Mouse (Mus musculus): Measurements from ENCODE around the gene Ptprn. TPM values are rescaled to one million over a fixed set of nuclear protein-coding genes. Genes with fewer than 3 reads are reported as not detected.
A peak's percentile ranks its signal among the peaks of the same experiment; 100 is the strongest.

The Ptprn gene
- 3.2 and 3.6 TPM in 2 replicates for polyA plus RNA-seq (2015; fragmentation: Nextera tagmentation; extraction: Ambion mirVana)

DNA sequence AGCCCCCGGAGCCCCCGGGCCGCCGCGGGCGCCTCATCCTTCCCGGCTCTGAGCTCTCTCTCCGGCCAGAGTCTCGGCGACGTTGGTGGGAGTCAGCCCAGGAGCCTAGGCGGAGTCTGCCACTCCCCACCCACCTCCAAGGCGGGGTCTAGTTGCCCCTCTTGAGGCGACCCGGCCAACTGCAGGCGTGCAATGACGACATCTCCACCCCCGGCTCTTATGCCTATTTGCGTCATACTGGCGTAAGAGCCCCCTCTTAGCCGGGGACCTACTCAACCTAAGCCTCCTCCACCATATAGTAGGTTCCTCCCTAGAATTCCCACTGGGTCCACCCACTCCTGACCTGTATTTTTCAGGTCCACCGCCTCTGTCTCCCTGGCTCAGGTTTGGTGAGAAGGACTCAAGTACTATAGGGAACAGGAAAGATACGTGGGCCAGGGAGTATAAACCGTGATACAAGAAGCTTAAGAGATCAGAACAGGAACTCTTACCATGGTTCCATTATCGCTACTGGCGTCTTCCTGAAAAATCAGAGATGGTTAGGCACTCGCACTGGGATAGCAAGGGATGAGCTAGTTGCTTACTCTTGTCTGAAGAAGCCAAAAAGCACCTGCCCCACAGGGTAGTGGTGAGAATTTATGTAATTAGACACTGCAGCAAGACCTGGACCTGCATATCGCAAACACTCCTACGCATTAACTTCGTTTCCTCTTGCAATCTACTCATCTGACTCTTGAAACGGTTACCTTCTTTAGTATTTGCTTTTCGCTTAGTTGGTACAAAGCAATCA is at the start of gene Ptprn:
Gene Ptprn, minus strand, starts transcription at position 412 of the 790 bp plus-strand sequence.
- H3K9me3 ChIP-seq = no peaks in the 10 kb centered on the region
- no peak within 1 kb of the TSS for H3K9ac ChIP-seq
- H3K4me1 ChIP-seq (replicated peaks) = no peaks in the 10 kb centered on the region; the same call in 1 of the 2 replicates
- no peak within 1 kb of the TSS for H3K27ac ChIP-seq
- WGBS = 12% methylated on average over 32 of the region's 32 CpGs
- peaks cover 31% of the 10 kb centered on the region for H3K27me3 ChIP-seq (replicated peaks)
- no peaks in the 10 kb centered on the region for H3K36me3 ChIP-seq
- peak within 1 kb of the TSS; percentile 33; the same call in 1 of the 2 replicates for H3K4me2 ChIP-seq (replicated peaks)
- ATAC-seq = no peak
- H3K4me3 ChIP-seq (replicated peaks) = peak within 1 kb of the TSS; percentile 22

DNA sequence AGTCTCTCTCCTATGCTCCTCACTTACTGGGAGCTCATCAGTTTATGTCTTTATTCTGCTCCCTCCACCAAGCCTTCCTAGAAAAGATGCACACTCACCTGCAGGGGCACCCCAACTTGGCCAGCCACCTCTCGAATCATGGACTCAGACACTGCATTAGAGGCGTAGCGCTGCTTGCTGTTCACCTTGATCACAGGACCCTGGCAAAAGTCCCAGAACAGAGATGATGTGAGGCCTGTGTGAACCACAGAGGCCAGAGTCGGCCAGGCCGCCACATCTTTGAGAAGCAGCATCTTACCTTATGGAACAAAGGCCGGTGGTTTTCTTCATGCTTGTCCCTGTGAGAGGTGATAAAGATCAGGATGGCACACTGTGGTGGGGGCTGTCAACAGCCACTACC is 47.4 kb upstream of the Ptprn start:
- no peak overlapping the region for H3K4me3 ChIP-seq (replicated peaks)
- no peak for ATAC-seq
- peaks cover 46% of the 10 kb centered on the region for H3K36me3 ChIP-seq
- H3K9me3 ChIP-seq = no peaks in the 10 kb centered on the region
- H3K9ac ChIP-seq = no peak overlapping the region
- no peaks in the 10 kb centered on the region for H3K27me3 ChIP-seq (replicated peaks)
- no peak overlapping the region for H3K4me2 ChIP-seq (replicated peaks)
- 94% methylated on average over 6 of the region's 6 CpGs for WGBS
- peaks cover 8% of the 10 kb centered on the region; the same call in 1 of the 2 replicates for H3K4me1 ChIP-seq (replicated peaks)
- H3K27ac ChIP-seq = no peak overlapping the region

DNA sequence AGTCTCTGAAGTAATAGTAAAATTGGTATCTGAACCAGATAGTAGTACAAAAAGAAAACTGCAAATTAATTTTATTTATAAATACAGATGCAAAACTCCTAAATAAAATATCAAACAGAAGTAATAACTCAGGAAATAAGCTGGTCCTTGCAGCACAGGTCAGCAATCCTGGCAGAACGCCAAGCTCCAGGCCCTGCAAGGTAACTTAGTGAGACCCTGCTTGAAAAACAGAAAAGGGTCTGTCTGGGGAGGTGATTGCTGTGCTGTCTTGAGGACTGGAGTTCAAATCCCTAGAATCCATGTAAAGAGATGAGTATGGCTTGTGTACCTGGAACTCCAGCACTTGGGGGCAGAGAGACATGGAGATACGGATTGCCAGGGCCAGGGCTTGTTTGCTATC is 40.4 kb upstream of the Ptprn start:
- Histone ChIP-seq H3K4me3 (replicated peaks) (no peak overlapping the region), H3K9me3 (no peaks in the 10 kb centered on the region), H3K9ac (no peak overlapping the region), H3K27ac (no peak overlapping the region), H3K27me3 (replicated peaks) (no peaks in the 10 kb centered on the region), H3K4me2 (replicated peaks) (no peak overlapping the region), H3K4me1 (replicated peaks) (no peaks in the 10 kb centered on the region), H3K36me3 (peaks cover 11% of the 10 kb centered on the region)
- no peak for ATAC-seq
- WGBS = 73% methylated on average over 2 of the region's 2 CpGs

DNA sequence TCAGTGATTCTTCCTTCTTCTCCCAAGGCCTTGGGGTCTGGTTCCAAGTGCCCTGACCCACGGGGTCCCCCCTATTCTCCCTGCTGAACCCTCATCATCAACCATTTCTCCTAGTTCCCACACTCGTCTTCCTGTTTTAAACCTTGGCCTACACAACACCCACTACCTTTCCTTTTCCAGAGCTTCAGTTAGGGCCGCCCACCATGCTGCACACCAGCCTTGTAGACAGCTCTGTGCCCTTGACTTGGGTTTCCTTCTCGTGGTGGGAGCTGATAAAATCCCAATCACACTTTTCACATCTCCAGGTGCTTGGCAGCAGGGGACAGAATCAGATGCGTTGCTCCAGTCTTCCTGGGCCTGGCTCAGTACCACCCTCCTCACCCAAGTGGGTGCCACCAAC is 30.0 kb upstream of the Ptprn start:
- Histone ChIP-seq H3K4me3 (replicated peaks) (no peak overlapping the region), H3K4me1 (replicated peaks) (0 out of 2 replicates have a peak, but pooled peaks cover 7% of the 10 kb centered on the region), H3K4me2 (replicated peaks) (no peak overlapping the region), H3K27me3 (replicated peaks) (no peaks in the 10 kb centered on the region), H3K36me3 (no peaks in the 10 kb centered on the region), H3K9me3 (no peaks in the 10 kb centered on the region), H3K9ac (no peak overlapping the region), H3K27ac (no peak overlapping the region)
- 86% methylated on average over 5 of the region's 5 CpGs for WGBS
- no peak for ATAC-seq

DNA sequence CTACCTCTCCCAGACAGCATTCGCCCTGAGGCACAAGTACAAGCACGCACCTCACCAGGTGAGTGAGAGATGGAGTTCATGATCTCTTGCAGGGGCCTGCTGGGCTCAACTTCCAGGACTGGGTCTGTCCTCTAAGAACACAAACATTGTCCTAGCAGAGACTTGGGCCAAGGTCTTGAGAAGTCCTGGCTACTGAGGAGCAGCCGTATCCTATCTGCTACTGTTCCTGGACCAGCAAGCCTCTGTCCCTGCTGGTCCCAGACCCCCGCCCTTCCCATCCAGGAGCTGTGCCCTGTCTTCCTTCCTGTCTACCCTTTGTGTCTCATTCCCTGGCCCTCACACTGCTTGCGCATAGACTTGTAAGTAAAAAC is 29.0 kb upstream of the Ptprn start:
- no peaks in the 10 kb centered on the region for H3K36me3 ChIP-seq
- H3K9me3 ChIP-seq = no peaks in the 10 kb centered on the region
- peak overlapping the region; percentile 78; the same call in 1 of the 2 replicates for H3K27ac ChIP-seq
- whole genome bisulfite sequencing = 82% methylated on average over 5 of the region's 5 CpGs
- no peak overlapping the region for H3K4me3 ChIP-seq (replicated peaks)
- no peak for ATAC-seq
- H3K4me1 ChIP-seq (replicated peaks) = 0 out of 2 replicates have a peak, but pooled peaks cover 7% of the 10 kb centered on the region
- H3K4me2 ChIP-seq (replicated peaks) = no peak overlapping the region
- H3K9ac ChIP-seq = no peak overlapping the region
- H3K27me3 ChIP-seq (replicated peaks) = no peaks in the 10 kb centered on the region

DNA sequence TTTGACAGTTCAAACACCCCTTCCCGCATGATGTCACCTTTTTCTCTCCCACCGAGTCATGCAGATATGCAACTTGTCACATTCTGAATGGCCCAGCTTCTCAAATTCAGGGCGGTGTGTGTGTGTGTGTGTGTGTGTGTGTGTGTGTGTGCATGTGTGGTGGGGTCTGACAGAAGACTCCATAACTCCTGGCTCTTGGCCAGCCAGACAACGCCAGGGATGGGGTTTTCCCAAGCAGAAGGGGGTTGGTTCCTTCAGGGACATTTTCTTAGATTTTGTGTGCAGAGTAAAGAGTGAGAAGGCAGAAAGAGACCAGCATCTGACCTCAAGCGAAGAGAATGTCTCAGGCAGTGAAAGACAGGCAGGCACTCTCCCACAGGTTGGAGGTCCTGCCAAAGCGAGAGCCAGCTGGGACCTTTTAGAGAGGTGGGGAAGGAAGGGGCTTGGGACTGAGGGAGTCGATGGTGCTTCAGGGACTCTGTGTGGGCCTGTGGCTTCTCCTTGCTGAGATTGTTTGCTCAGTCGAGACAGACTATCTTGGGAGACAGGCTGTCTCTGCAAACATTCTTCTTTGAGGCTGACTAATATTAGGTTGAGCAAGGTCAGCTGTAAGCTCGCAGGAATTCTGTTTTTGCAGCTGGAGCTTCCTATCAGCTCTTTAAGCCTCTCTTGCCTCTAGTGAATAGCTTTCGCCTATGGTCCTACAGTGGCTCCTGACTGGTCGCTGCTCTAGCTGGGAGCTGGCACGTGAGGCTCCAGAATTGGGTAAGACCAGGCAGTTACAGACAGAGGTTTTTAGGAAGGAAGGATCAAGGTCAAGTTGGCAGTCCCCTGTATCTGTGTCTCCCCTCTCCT is 28.4 kb upstream of the Ptprn start:
- Histone ChIP-seq H3K27ac (peak overlapping the region; percentile 78), H3K36me3 (no peaks in the 10 kb centered on the region), H3K9ac (no peak overlapping the region), H3K27me3 (replicated peaks) (no peaks in the 10 kb centered on the region), H3K9me3 (no peaks in the 10 kb centered on the region), H3K4me3 (replicated peaks) (no peak overlapping the region), H3K4me1 (replicated peaks) (0 out of 2 replicates have a peak, but pooled peaks cover 7% of the 10 kb centered on the region), H3K4me2 (replicated peaks) (no peak overlapping the region)
- no peak for ATAC-seq
- 27% methylated on average over 12 of the region's 12 CpGs for WGBS

DNA sequence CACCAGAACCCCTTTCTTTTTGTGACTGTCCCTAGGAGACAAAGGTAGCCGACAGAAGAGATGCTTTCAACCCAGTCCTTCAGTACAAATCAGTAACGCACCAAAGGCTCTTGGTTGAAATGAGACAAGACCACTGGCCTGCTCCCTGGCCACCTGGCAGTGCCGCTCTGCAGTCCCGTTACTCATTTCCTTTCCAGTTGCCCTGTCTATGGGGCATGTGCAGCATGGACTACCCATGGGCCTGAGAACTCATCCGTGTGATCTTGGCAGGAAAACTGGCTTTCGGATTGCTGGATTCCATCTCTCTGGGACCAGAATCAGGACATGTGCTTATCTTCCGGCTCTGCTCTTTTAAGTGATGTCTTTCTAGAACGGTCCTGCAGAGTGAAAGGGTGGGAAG is 27.0 kb upstream of the Ptprn start:
- 0 out of 2 replicates have a peak, but pooled peaks cover 7% of the 10 kb centered on the region for H3K4me1 ChIP-seq (replicated peaks)
- H3K9ac ChIP-seq = no peak overlapping the region
- H3K4me3 ChIP-seq (replicated peaks) = no peak overlapping the region
- no peaks in the 10 kb centered on the region for H3K9me3 ChIP-seq
- H3K27me3 ChIP-seq (replicated peaks) = no peaks in the 10 kb centered on the region
- no peak overlapping the region for H3K27ac ChIP-seq
- no peaks in the 10 kb centered on the region for H3K36me3 ChIP-seq
- ATAC-seq = no peak
- H3K4me2 ChIP-seq (replicated peaks) = no peak overlapping the region
- WGBS = 82% methylated on average over 8 of the region's 8 CpGs

DNA sequence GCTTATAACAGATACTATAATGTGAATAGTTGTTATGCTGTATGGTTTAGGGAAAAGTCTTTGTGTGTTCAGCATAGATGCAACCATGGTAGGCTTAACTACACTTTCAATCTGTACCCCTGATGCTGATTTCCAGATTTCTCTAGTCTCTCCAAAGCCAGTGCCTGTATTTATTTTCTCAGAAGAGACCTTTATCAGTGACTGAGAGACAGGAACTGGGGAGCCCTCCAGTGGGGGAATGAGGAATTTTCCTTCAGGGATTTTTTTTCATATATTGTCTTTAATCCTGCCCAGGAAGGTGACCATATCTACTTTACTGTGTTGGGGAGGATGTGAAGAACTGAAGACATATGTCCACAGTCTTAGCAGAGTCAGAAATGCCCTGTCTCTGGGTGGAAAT is 26.3 kb upstream of the Ptprn start:
- Histone ChIP-seq H3K27me3 (replicated peaks) (no peaks in the 10 kb centered on the region), H3K27ac (no peak overlapping the region), H3K9ac (no peak overlapping the region), H3K4me3 (replicated peaks) (no peak overlapping the region), H3K4me2 (replicated peaks) (no peak overlapping the region), H3K36me3 (no peaks in the 10 kb centered on the region), H3K4me1 (replicated peaks) (0 out of 2 replicates have a peak, but pooled peaks cover 7% of the 10 kb centered on the region), H3K9me3 (no peaks in the 10 kb centered on the region)
- ATAC-seq = no peak

DNA sequence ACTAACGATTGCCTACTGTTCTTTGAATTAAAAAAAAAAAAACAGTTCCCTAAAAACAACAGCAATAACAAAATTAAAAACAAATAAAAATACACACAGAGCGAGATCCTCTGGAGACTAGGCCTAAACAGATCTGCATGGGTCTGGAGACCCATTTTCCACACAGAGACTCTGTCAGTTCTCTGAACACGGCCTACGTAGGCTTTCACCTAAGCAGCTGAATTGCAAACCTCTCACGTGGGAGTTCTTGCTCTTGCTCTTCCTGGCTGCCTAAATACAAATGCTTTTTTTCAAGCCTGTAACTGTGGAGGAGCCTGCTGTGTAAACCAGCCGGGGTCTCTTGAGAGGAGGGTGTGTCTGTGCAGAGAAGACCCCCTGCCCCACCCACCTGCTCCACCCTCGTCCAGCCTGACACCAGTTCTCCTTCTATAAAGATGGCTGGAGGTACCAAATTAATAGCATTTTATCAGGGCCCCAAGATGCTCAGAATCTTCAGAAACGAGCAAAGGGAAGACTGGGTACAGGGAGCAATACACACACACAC is 25.7 kb upstream of the Ptprn start:
- no peaks in the 10 kb centered on the region for H3K9me3 ChIP-seq
- no peak overlapping the region for H3K4me2 ChIP-seq (replicated peaks)
- H3K4me3 ChIP-seq (replicated peaks) = no peak overlapping the region
- no peaks in the 10 kb centered on the region for H3K36me3 ChIP-seq
- WGBS = 61% methylated on average over 8 of the region's 8 CpGs
- no peak for ATAC-seq
- H3K4me1 ChIP-seq (replicated peaks) = 0 out of 2 replicates have a peak, but pooled peaks cover 7% of the 10 kb centered on the region
- no peaks in the 10 kb centered on the region for H3K27me3 ChIP-seq (replicated peaks)
- H3K9ac ChIP-seq = no peak overlapping the region
- no peak overlapping the region for H3K27ac ChIP-seq

DNA sequence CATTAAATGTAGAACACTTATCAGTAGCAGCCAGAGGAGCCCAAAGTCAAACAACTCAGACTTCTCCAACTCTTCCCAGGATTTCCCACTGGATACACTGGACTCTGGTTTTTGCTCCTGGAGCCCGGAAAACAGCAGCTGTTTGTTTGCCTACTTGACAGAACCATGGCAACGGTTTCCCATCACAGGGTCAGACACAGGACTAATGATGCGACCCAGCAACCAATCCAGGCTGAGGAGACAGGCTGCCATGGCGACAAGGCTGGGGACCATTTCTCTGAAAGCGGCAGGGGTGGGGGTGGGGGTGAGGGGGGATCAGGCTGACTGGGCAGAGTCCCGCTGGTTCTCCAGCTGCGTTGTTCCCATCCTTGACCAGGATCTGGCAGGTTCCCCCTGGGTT is 25.1 kb upstream of the Ptprn start:
- no peak overlapping the region for H3K27ac ChIP-seq
- H3K36me3 ChIP-seq = no peaks in the 10 kb centered on the region
- no peak overlapping the region for H3K4me3 ChIP-seq (replicated peaks)
- WGBS = 13% methylated on average over 7 of the region's 7 CpGs
- 0 out of 2 replicates have a peak, but pooled peaks cover 7% of the 10 kb centered on the region for H3K4me1 ChIP-seq (replicated peaks)
- H3K9me3 ChIP-seq = no peaks in the 10 kb centered on the region
- peak; percentile 31; the same call in 1 of the 2 replicates for ATAC-seq
- no peak overlapping the region for H3K9ac ChIP-seq
- H3K27me3 ChIP-seq (replicated peaks) = no peaks in the 10 kb centered on the region
- no peak overlapping the region for H3K4me2 ChIP-seq (replicated peaks)

DNA sequence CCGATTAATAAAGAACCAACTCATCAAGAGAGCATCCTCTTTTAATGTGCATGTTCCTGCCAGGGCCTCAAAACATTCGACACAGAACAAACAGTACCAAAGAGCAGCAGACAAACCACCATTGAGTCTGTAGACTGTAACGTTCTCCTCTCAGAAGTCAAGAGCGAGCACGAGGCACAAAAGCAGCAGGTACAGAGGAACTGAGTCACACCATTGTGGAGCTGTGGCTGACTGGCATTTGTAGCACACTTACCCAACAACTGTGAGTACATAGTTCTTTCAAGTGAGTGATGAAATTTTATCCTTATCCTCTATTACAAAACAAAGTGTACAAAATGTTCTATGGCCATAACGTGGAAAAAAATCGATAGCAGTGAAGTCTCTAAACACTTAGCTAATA is 20.6 kb upstream of the Ptprn start:
- Histone ChIP-seq H3K27me3 (replicated peaks) (no peaks in the 10 kb centered on the region), H3K36me3 (no peaks in the 10 kb centered on the region), H3K4me3 (replicated peaks) (no peak overlapping the region), H3K9me3 (no peaks in the 10 kb centered on the region), H3K27ac (no peak overlapping the region), H3K4me1 (replicated peaks) (no peaks in the 10 kb centered on the region), H3K9ac (no peak overlapping the region), H3K4me2 (replicated peaks) (no peak overlapping the region)
- no peak for ATAC-seq
- WGBS = 85% methylated on average over 7 of the region's 7 CpGs

DNA sequence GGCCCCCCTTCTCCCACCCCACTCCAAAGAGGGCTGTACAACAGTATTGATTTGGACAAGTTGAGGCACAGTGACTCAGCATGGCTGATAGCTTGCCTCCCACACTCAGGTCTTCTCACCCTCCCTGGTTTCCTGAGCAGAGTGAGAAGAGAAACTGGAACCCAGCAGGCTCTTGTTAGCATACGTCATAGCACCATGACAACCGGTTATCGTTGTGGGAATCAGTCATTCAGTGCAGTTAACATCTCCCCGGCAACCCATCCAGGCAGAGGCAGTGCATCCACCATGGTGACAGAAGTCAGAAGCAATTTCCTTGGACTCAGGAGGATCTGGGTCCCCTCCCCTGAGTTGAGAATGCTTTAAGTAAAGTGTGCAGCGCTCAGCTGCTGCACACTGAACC is 18.7 kb upstream of the Ptprn start:
- Histone ChIP-seq H3K4me2 (replicated peaks) (no peak overlapping the region), H3K9me3 (no peaks in the 10 kb centered on the region), H3K9ac (no peak overlapping the region), H3K27me3 (replicated peaks) (peaks cover 7% of the 10 kb centered on the region), H3K27ac (no peak overlapping the region), H3K36me3 (no peaks in the 10 kb centered on the region), H3K4me3 (replicated peaks) (no peak overlapping the region), H3K4me1 (replicated peaks) (no peaks in the 10 kb centered on the region)
- 72% methylated on average over 5 of the region's 5 CpGs for WGBS
- no peak for ATAC-seq
